Mouse (Mus musculus) olfactory bulb, adult 2 months (tissue): ENCODE measurements around the gene Prpf39.

ENCODE experiments used
- CTCF ChIP-seq: fragments of 200-500 bp; IDR thresholded peaks from 2 replicates; pipeline ENCODE4 v1.5.1; 2012; ENCODE audit warnings: low read depth, mild to moderate bottlenecking, low read length, moderate library complexity; ENCODE audit not compliant: insufficient read depth
- POLR2A ChIP-seq: fragments of 200-500 bp; IDR thresholded peaks from 2 replicates; pipeline ENCODE4 v1.6.1; 2012; ENCODE audit warnings: mild to moderate bottlenecking, low read depth, low read length, moderate library complexity; ENCODE audit not compliant: insufficient read depth

- no peak for TF ChIP-seq CTCF
- TF ChIP-seq POLR2A = peak; percentile 71; the same call in 1 of the 2 replicates
These were observed 39.1 kb downstream of the Prpf39 start, which contains the start of gene Fancm for GRCm38 (mm10) chr12:65075085-65075732.
